Comparison of ENCODE assay signal across 9 mouse cellular contexts in the genomic region with DNA sequence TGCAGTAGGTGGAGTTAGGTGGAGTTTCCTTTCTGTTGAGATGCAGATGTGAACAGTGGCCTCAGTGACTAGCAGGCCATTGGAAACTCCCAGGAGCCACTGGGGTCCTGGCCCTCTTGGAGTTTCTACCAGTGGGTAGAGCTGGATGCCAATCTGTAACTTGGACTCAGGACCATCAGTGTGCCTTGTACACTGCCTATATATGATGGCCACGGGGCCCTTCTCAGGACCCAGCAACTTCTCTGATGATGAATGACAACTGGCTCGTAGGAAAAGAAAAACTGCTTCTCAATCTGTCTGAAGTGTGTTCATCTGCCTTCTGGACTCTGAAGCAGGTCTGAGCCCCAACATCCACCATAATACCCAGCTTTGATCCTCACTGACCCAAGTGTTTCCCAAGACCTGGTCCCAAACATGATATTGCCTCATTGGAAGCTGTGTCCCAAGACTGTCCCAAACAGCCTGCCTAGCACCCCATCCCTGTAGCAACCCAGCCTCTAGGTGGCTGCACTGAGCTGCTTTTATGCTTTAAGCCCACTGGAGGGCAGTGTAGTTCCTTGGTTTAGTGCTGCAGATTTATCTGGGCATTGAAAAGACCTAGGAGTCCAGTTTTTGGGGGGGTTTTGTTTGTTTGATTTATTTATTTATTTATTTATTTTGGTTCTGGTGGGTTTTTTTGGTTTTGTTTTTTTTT. TPM values are rescaled to one million over a fixed set of nuclear protein-coding genes. Genes with fewer than 3 reads are reported as not detected.
DNase-seq lines count a peak whose midpoint lies in the region; ATAC-seq and TF ChIP-seq lines count a peak whose summit lies in the region.
"Had no signal": no experiment of that assay in that cellular context is flagged by ENCODE, and none has a peak within 500 bp of the region (broad histone marks: within the 10 kb centered on the region; RNA-seq: fewer than 3 reads in every experiment).

No protein-coding gene starts in this region.

- no peak overlapping the region for H3K27ac ChIP-seq in MEL (ENCODE audit: control insufficient read depth, low read depth, low read length)
- H3K27ac ChIP-seq in forebrain, embryonic 15.5 days (replicated peaks), result no peak overlapping the region

- WGBS in forebrain, embryonic 15.5 days, result 90% methylated on average over 2 of the region's 2 CpGs
- WGBS in lung, adult 2 months, result 66% methylated on average over 2 of the region's 2 CpGs

- TF ChIP-seq POLR2A in MEL (IDR thresholded peaks at IDR 0.05; ENCODE audit: control insufficient read depth in 1 of 2, insufficient read depth in 1 of 2, low read depth in 1 of 2, low read length in 2 of 2, poor library complexity in 1 of 2), result no peak
- TF ChIP-seq POLR2A in lung, adult 2 months (IDR thresholded peaks at IDR 0.05; ENCODE audit: borderline replicate concordance, extremely low read depth, low read depth, low read length), result no peak

- no peaks in the 10 kb centered on the region for H3K79me2 ChIP-seq in MEL (ENCODE audit: control insufficient read depth, insufficient read depth, low read length, poor library complexity)

- no peak overlapping the region for H3K9ac ChIP-seq in MEL (ENCODE audit: control insufficient read depth, low read depth, low read length, poor library complexity, severe bottlenecking)
- no peak overlapping the region for H3K9ac ChIP-seq in forebrain, embryonic 15.5 days (replicated peaks)

- TF ChIP-seq CTCF in MEL (IDR thresholded peaks at IDR 0.05 in 2 of 3, conservative IDR thresholded peaks at IDR 0.05 in 1 of 3; ENCODE audit: control insufficient read depth in 1 of 3, insufficient read depth in 1 of 3, low read depth in 2 of 3, low read length in 3 of 3, poor library complexity in 1 of 3, severe bottlenecking in 1 of 3), result peak in 2 of 3 experiments; percentile 86 to 98; a peak in 5 of 6 replicates
- TF ChIP-seq CTCF in lung, adult 2 months (IDR thresholded peaks at IDR 0.05; ENCODE audit: insufficient read depth, low read length), result peak; percentile 99

- ATAC-seq in forebrain, embryonic 15.5 days (replicated peaks), result peak; percentile 76
- peak; percentile 81 for ATAC-seq in neutrophil, adult 5-6 weeks (ENCODE audit: extremely low read depth, insufficient number of reproducible peaks, low FRiP score, poor library complexity, severe bottlenecking)

- H3K4me3 ChIP-seq in MEL (ENCODE audit: control insufficient read depth in 1 of 2, insufficient read depth in 1 of 2, low read depth in 2 of 2, low read length in 2 of 2), result no peak overlapping the region
- H3K4me3 ChIP-seq in forebrain, embryonic 15.5 days, result no peak overlapping the region
- no peak overlapping the region for H3K4me3 ChIP-seq in lung, adult 2 months (replicated peaks; ENCODE audit: extremely low read depth, low read depth, low read length)
- H3K4me3 ChIP-seq: megakaryocyte, embryonic 14.5 days had no signal

- H3K9me3 ChIP-seq in MEL (replicated peaks; ENCODE audit: insufficient read depth, low read length), result no peaks in the 10 kb centered on the region
- H3K9me3 ChIP-seq in forebrain, embryonic 15.5 days, result no peaks in the 10 kb centered on the region
- H3K9me3 ChIP-seq: megakaryocyte, embryonic 14.5 days had no signal

- peak; percentile 78 for TF ChIP-seq RAD21 in MEL (IDR thresholded peaks at IDR 0.05; ENCODE audit: low read depth, low read length)

- no peak overlapping the region for H3K4me2 ChIP-seq in forebrain, embryonic 15.5 days (replicated peaks)

- DNase-seq in MEL (ENCODE audit: low read depth, low spot score), result peak; percentile 80
- peak; percentile 62 for DNase-seq in cerebellum, adult 11 months
- peak; percentile 79 for DNase-seq in heart, postnatal 4 days
- peak; percentile 63 to 87 for DNase-seq in layer of hippocampus, adult 18-20 months (ENCODE audit: low spot score in 2 of 2)
- DNase-seq in lung, adult 2 months, result peak; percentile 74
- DNase-seq in thymus, postnatal 0 days (ENCODE audit: low spot score), result peak; percentile 77

- peaks cover 9 to 10% of the 10 kb centered on the region in 2 experiments for H3K36me3 ChIP-seq in MEL (ENCODE audit: control insufficient read depth in 1 of 2, insufficient read depth in 2 of 2, low read length in 2 of 2)
- peaks cover 18% of the 10 kb centered on the region for H3K36me3 ChIP-seq in forebrain, embryonic 15.5 days

- peaks cover 5 to 10% of the 10 kb centered on the region in 2 experiments for H3K4me1 ChIP-seq in MEL (ENCODE audit: control insufficient read depth in 1 of 2, insufficient read depth in 2 of 2, low read length in 2 of 2)
- H3K4me1 ChIP-seq in forebrain, embryonic 15.5 days, result no peaks in the 10 kb centered on the region
- no peaks in the 10 kb centered on the region for H3K4me1 ChIP-seq in lung, adult 2 months (ENCODE audit: control insufficient read depth, insufficient read depth, low read length)
- H3K4me1 ChIP-seq: megakaryocyte, embryonic 14.5 days had no signal

- no peak for TF ChIP-seq EP300 in MEL (IDR thresholded peaks at IDR 0.05; ENCODE audit: low read depth in 1 of 2, low read length in 2 of 2)

- H3K27me3 ChIP-seq in MEL (ENCODE audit: control insufficient read depth in 1 of 2, insufficient read depth in 2 of 2, low read length in 2 of 2), result no peaks in the 10 kb centered on the region
- no peaks in the 10 kb centered on the region for H3K27me3 ChIP-seq in forebrain, embryonic 15.5 days
- H3K27me3 ChIP-seq: megakaryocyte, embryonic 14.5 days had no signal

TF ChIP-seq in MEL, 35 proteins besides CTCF, POLR2A, EP300 and RAD21:
- peak; percentile 89 for TF ChIP-seq SMC3 (IDR thresholded peaks at IDR 0.05; ENCODE audit: low read depth, low read length)
- TF ChIP-seq TBP (IDR thresholded peaks at IDR 0.05; ENCODE audit: low read depth, low read length), result no peak
- peak; percentile 15; the same call in 1 of the 2 replicates for TF ChIP-seq POLR2AphosphoS2 (IDR thresholded peaks at IDR 0.05; ENCODE audit: low read length)
- no peak for TF ChIP-seq NRF1 (IDR thresholded peaks at IDR 0.05; ENCODE audit: insufficient read depth, low read depth, low read length, poor library complexity, severe bottlenecking)
- TF ChIP-seq ZC3H11A (IDR thresholded peaks at IDR 0.05; ENCODE audit: low read depth, low read length), result peak; percentile 70

RNA-seq across cellular contexts. Expression of gene Itm2c, which starts 40.9 kb away (rescaled TPM):
- total RNA-seq in MEL (2012; rRNA removed), result 22.6 and 24.8 TPM in 2 replicates
- polyA plus RNA-seq in MEL (2012; ENCODE audit: insufficient read depth in 1 of 2, insufficient read length in 2 of 2, low read depth in 1 of 2, low replicate concordance in 2 of 2, missing spikeins in 1 of 2), result 10 to 100 TPM in 1 of 2 experiments, not detected in 1; 28.2 TPM
- 148 and 160 TPM in 2 replicates for polyA plus RNA-seq in forebrain, embryonic 15.5 days (2015; fragmentation: Nextera tagmentation; extraction: Ambion mirVana)
- 10 to 100 TPM; 91.3 to 91.5 TPM for total RNA-seq in heart, postnatal 4 days (2021)
- 100 to 1,000 TPM; 867 to 891 TPM for total RNA-seq in layer of hippocampus, adult 18-20 months (2021)
- 232 and 319 TPM in 2 replicates for polyA plus RNA-seq in lung, adult 2 months (2012; rRNA removed)
- total RNA-seq in neutrophil, adult 5-6 weeks (2017), result 20.7 and 24.3 TPM in 2 replicates
- polyA plus RNA-seq in thymus, postnatal 0 days (2015; fragmentation: Nextera tagmentation; extraction: Ambion mirVana), result 178 and 184 TPM in 2 replicates

RNA-seq across cellular contexts. Expression of gene Cab39, which starts 59.9 kb away (rescaled TPM):
- total RNA-seq in MEL (2012; rRNA removed), result 68.7 and 72.5 TPM in 2 replicates
- 100 to 1,000 TPM in 1 of 2 experiments, 10 to 100 TPM in 1; 66.5 to 144 TPM for polyA plus RNA-seq in MEL (2012; ENCODE audit: insufficient read depth in 1 of 2, insufficient read length in 2 of 2, low read depth in 1 of 2, low replicate concordance in 2 of 2, missing spikeins in 1 of 2)
- polyA plus RNA-seq in forebrain, embryonic 15.5 days (2015; fragmentation: Nextera tagmentation; extraction: Ambion mirVana), result 49.2 and 53.2 TPM in 2 replicates
- total RNA-seq in heart, postnatal 4 days (2021), result 100 to 1,000 TPM in 1 of 2 experiments, 10 to 100 TPM in 1; 90.7 to 102 TPM
- total RNA-seq in layer of hippocampus, adult 18-20 months (2021), result 100 to 1,000 TPM; 146 to 163 TPM
- 43.8 and 48.3 TPM in 2 replicates for polyA plus RNA-seq in lung, adult 2 months (2012; rRNA removed)
- total RNA-seq in neutrophil, adult 5-6 weeks (2017), result 176 and 179 TPM in 2 replicates
- polyA plus RNA-seq in thymus, postnatal 0 days (2015; fragmentation: Nextera tagmentation; extraction: Ambion mirVana), result 41.1 and 49.2 TPM in 2 replicates

Comparison
In these comparisons a context has a peak if more than half of its experiments do, and no peak if none do; other contexts are left out.
1. RNA of gene Itm2c, which starts 40.9 kb away (total RNA-seq): 867 to 891 TPM in layer of hippocampus, adult 18-20 months; 91.3 to 91.5 TPM in heart, postnatal 4 days, 22.6 to 24.8 TPM in MEL and 20.7 to 24.3 TPM in neutrophil, adult 5-6 weeks; every median in the first group is over 4 times any median in the second.
2. Peak in every context shown above with its lines, with median percentiles within 50 percentile points of each other: DNase-seq.